Mouse (Mus musculus): ENCODE data around the gene Phf14.
A peak's percentile ranks its signal among the peaks of the same experiment; 100 is the strongest.
"Not testable (repeated sequence)": the region's sequence is repeated elsewhere in the genome, so short reads cannot be mapped to it uniquely, and the experiment has no call there.

Phf14 gene

DNA sequence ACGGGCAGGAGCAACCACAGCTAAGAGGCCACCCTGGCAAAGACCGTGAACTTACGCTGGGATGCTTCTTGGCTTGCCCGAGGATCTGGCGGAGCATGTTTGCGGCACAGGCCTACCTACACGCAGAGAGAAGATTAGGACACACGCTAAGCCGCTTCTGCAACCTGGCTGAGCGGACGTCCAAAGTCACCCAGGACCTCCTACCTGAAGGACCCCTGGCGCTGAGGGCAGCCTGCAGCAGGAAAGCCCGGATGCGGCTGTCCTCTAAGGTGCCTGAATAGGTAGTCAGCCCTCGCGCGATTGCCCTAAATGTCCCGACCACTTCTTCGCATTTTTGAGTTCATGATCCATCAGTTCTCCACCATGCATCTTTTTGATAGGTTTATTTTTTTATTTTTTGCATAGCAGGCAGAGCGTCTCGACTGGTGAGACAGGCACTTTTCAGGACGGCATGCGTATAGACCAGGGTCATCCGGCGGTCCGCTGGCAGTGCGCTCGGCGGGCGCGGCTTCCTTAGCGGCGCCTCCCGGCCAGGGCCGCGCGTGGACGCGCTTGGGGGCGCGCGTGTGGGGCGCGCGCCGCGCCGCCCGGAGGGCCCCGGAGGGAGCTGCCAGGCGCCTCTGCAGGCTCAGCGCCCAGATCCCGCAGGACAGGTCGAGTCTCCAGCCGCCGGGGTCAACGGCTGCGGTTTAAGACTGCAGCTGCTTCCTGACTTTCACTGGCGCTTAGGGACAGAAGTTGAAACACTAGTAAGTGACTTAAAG lies at the start of gene Phf14, which contains the start of gene Ndufa4:
Gene Phf14, plus strand, starts transcription at position 541 of the 764 bp plus-strand sequence.
Gene Ndufa4, minus strand, starts transcription at position 229 of the 764 bp plus-strand sequence.
- DNase-seq: peak; percentile 94 to 96

- not testable (repeated sequence) for DNase-seq
Observed at GRCm38 (mm10) chr6:11875364-11875763, 32.2 kb upstream of the Phf14 start.

DNA sequence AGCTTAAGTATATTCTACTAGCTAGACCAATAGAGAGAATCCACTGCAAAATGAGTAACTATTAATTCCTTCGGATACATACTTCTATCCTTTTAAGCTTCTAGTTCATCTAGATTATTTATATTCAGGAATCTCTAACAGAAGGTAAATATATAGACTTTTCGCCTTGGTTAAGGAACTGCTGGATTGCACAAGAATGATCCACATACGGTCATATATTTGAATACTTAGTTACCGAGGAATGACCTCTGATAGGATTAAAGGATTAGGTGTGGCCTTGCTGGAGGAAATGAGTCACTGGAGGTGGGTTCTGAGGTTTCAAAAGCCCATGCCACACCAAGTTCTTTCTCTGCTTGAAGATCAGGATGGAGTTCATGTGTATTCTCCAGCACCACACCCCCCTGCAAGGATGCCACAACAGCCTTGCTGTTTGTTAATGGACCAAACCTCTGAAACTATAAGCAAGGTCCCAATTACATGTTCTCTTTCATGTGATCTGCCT lies 6.7 kb upstream of the Phf14 start:
- DNase-seq: no peak

- no peak for DNase-seq
Observed at GRCm38 (mm10) chr6:11906890-11907268, 730 bp upstream of the Phf14 start.

GRCm38 (mm10) chr6:11908170-11908569 lies 561 bp downstream of the Phf14 start:
- DNase-seq: peak in 1 of 2 experiments; percentile 12

DNA sequence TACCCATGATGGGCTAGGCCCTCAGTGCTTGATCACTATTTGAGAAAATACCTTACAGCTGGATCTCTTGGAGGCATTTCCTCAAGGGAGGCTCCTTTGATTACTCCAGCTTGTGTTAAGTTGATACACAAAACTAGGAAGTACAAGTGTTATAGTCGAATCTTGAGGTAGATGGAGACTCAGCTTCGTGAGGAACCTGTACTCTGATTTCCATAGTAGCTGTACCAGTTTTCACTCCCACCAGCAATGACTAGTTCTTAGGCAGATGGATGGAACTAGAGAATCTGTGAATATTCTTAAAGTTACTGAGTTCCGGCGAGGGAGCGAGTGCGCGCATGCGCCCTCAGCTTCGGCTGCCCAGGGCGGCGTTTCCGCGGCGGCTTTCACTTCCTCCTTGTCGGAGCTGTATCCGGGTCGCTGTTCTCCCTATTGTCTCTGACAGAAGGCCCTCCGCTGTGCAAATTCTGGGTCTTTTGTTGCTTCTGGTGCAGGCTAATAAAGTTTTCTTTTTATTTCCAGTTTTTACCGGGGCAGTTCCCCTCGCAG lies 18.0 kb downstream of the Phf14 start:
- DNase-seq: peak; percentile 92 to 93

DNA sequence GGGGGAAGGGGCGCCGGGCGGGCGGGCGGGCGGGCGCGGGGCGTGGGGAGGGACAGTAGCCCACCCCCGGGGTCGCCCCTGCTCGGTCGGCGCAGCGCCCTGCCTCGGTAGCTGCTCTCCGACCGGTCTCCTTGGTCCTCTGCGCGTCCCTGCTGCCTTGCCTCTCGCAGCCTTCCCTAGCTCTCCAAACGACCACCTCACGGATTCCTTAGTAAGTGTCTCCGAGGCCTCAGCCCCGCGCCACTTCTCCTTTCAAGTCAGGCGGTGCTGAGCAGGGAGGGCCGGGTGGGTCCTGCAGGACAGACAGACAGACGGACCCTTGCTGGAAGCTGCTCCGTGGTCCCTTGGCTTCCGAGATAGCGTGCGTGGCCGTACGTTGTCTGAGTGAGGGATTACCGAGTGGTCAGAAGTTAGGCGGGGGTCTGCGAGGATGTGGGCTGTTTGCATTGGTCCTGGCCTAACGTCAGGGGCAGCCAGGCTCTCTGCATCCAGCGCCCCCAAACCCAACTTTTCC lies 18.5 kb downstream of the Phf14 start:
- DNase-seq: peak; percentile 15 to 46

GRCm38 (mm10) chr6:11927485-11927884 lies 19.9 kb downstream of the Phf14 start:
- no peak for DNase-seq

DNA sequence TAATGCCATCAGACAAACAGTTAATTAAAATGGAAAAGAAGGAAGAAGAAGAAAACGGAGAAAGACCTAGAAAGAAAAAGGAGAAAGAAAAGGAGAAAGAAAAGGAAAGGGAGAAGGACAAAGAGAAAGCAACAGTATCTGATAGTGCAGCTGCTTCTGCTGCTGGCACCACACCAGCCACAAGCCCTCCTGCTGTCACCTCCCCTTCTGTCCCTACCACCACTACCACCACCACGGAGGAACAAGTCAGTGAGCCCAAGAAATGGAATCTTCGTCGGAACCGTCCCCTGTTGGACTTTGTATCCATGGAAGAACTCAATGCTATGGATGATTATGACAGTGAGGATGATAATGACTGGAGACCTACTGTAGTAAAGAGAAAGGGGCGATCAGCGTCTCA lies 25.8 kb downstream of the Phf14 start:
- DNase-seq: no peak

DNA sequence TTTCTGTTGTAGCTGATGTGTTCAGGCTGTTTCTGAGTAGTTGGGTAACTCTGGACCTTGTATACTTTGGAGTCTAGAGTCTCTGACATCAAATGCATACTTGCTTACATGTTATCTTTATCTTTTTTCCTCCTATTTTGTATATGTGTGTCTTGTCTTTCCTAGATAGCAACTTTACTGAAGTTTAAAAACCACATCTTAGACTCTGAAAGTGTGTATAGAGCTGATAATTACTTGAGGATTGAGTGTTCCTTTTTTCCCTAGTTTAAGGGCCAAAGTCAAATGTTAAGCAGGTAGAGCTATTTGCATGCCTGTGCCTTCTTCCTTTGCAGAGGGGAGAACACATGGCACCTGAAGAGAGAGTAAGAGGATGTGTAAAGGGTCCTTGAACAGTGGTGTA lies 33.3 kb downstream of the Phf14 start:
- DNase-seq: no peak

DNA sequence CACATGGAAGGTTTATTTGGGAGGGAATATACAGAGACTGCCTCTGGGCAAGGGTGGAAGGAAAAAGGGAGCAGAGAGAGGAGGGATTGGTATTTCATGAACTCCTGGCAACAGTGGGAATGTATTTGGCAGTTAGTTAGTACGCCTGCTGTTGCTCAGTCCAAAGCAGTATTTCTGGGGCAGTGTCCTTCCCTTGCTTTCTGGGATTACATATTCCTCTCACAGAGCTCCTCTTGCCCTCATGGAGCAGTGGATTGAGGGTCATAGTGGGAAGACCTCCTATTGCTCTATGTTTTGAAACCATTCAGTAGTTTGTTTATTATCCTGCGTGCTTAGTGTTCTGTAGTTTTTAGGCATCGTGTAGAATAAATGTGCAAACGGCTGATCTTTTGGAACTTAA lies 34.5 kb downstream of the Phf14 start:
- no peak for DNase-seq

DNA sequence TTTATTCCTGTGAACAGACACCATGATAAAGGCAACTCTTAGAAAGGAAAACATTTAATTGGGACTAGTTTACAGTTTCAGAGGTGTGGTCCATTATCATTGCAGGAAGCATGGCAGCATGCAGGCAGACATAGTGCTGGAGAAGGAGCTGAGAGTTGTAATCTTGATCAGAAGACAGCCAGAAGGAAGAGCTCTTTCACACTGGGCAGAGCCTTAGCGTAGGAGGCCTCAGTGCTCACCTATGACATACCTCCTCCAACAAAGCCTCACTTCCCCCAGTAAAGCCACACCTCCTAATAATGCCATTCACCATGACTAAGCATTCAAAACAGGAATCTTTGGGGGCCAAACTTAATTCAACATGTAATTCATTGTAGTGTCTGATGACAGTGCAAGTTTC lies 40.5 kb downstream of the Phf14 start:
- no peak for DNase-seq

DNA sequence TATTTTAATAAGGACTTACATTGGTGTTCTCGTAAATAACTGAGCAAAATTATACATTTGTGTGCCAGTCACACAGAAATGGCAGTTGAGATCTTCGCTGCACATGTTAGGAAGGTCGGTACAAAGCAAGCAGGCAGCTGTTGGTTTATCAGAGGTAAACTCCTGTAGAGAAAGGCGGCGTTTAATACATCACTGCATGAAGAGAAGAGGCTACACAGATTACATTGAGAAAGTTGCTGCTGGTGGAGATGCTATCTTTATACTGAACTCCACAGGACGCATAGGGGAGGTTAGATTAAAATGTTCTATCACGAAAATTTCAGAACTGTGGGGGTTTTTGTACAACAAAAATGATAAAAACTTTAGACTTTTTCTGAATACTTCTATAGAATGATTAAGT lies 52.6 kb downstream of the Phf14 start:
- no peak for DNase-seq

GRCm38 (mm10) chr6:11993782-11994181 lies 86.2 kb downstream of the Phf14 start:
- DNase-seq: no peak

GRCm38 (mm10) chr6:11998576-11998975 lies 91.0 kb downstream of the Phf14 start:
- peak; percentile 47 to 70 for DNase-seq

DNA sequence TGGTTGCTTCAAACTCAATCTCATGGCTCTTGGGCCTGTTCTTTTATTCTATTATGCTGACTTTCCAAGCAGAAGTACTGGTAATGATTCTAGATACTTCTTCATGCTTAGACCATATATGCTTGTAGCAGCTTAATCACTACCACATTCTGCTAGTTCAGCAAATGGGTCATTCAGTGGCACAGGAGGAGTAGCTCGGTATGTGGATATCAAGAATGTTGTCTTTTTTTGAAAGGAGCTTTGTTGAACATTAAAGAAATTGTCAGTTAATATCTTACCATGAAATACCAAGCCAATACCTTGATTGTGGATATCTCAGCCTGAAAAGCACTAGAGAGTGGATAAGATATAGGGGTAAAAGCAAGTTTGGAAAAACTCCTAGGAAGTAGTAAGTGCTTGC lies 91.9 kb downstream of the Phf14 start:
- DNase-seq: peak in 1 of 2 experiments; percentile 36

- DNase-seq: no peak
Observed at GRCm38 (mm10) chr6:12005455-12005854, 97.8 kb downstream of the Phf14 start.

GRCm38 (mm10) chr6:12006001-12006400 lies 98.4 kb downstream of the Phf14 start:
- no peak for DNase-seq

- no peak for DNase-seq
Observed at GRCm38 (mm10) chr6:12012103-12012502, 104.5 kb downstream of the Phf14 start.

DNA sequence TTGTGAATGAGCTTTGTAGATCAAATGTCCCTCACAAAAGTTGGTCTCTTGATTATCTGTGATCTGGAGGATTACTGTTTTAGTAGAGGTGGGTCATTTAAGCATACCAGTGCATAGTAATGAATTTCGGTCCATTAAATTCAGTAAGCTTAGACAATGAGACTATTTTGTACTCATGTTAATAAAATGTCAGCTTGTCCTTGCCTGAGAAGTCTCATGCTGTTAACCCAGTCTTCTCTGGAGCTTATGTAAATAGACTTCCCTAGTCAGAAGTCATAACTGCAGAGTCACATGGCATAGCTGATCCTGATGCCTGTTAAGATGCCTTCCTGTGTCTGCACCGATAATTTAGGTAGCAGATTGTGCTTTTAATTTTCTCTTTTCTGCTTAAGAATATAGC lies 106.4 kb downstream of the Phf14 start:
- DNase-seq: no peak

DNA sequence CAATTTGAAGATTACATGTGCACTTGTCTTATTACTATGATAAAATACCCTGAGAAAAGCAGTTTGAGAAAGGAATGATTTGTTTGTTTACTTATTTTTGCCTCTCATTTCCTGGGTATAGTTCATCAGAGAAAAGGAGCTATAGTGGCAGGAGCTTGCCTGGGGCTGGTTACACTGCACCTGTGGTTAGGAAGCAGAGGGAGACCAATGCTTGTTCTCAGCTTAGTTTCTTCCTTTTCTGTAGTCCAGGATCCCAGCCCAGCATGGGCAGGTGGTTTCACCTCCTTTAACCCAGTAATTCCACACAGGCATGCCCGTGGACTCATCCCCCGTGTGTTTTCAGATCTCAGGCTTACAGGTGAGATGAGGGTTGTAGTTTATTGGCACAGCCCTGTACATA lies 107.1 kb downstream of the Phf14 start:
- no peak for DNase-seq

DNA sequence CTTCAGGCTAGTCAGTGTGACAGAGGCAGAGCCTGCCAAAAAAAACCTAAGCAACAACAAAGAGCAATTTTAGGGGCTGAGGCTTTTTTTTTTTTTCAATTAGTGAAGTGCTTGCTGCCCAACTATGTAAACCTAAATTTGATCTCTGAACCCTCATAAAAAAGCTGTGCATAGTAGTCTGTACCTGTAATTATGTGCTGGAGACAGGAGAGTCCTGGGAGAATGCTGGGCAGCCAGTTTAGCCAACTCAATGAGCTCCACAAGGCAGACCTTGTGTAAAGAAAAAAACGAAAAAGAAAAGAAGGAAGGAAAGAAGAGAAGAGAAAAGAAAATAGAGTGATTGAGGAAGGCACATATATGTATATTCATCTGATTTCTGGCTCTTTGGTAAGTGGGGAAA lies 112.1 kb downstream of the Phf14 start:
- no peak for DNase-seq

GRCm38 (mm10) chr6:12020156-12020555 lies 112.5 kb downstream of the Phf14 start:
- DNase-seq: peak; percentile 11 to 29

DNA sequence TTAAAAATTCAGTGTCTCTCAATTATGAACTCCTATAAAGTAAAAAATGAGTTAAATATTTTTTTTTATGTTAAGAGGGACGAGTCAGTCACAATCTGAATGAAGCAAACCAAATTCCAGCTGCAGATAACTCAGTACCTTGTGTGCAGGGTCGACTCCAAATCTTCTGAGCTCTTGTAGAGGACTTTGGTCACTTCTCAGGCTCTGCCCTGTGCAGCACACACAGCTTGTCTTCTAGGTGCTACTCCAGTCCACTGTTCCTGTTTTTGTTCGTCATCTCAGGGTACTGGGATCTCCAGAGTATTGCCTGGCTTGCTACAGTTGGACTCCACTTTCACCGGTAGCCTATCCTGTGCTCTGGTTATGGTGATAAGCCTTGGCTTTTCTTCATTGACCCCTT lies 113.1 kb downstream of the Phf14 start:
- DNase-seq: peak; percentile 29 to 36

Measured in kidney, postnatal 36 days (tissue).